Mouse (Mus musculus) hindbrain, embryonic 14.5 days (tissue): ENCODE measurements around the gene Dars. TPM values are rescaled to one million over a fixed set of nuclear protein-coding genes. Genes with fewer than 3 reads are reported as not detected.

Experiments used
- ATAC-seq: fragments of 200-750 bp; cut with Nextera tagmentation; 2 replicates; pipeline ENCODE4 v1.8.0; 2017; ENCODE audit warnings: moderate number of reproducible peaks, mild to moderate bottlenecking, moderate TSS enrichment, moderate library complexity; ENCODE audit not compliant: low FRiP score
- DNase-seq: peaks from one replicate; pipeline ENCODE4 v3.0.0-alpha.2; 2015; ENCODE audit warnings: low spot score
- H3K27ac ChIP-seq: fragments of 300-500 bp; sonication (generic); 2 replicates; pipeline ENCODE4 v1.5.1; 2014; ENCODE audit warnings: mild to moderate bottlenecking, moderate library complexity
- H3K27me3 ChIP-seq: fragments of 300-500 bp; sonication (generic); 2 replicates; pipeline ENCODE4 v1.6.1; 2014; ENCODE audit warnings: mild to moderate bottlenecking, low read length, mixed read lengths; ENCODE audit not compliant: control insufficient read depth, insufficient read depth
- H3K36me3 ChIP-seq: fragments of 300-500 bp; sonication (generic); replicated peaks from 2 replicates; pipeline ENCODE4 v1.6.1; 2014; ENCODE audit not compliant: control insufficient read depth, insufficient read depth
- H3K4me1 ChIP-seq: fragments of 300-500 bp; sonication (generic); replicated peaks from 2 replicates; pipeline ENCODE4 v1.6.1; 2014; ENCODE audit warnings: antibody characterized with exemption, low read length, mixed read lengths; ENCODE audit not compliant: control insufficient read depth, insufficient read depth
- H3K4me2 ChIP-seq: fragments of 300-500 bp; sonication (generic); replicated peaks from 2 replicates; pipeline ENCODE4 v1.6.1; 2014; ENCODE audit warnings: mild to moderate bottlenecking, moderate library complexity
- H3K4me3 ChIP-seq: fragments of 300-500 bp; sonication (generic); replicated peaks from 2 replicates; pipeline ENCODE4 v1.5.1; 2014; ENCODE audit warnings: mild to moderate bottlenecking, low read length
- H3K9ac ChIP-seq: fragments of 300-500 bp; sonication (generic); 2 replicates; pipeline ENCODE4 v1.6.1; 2014
- H3K9me3 ChIP-seq: fragments of 300-500 bp; sonication (generic); 2 replicates; pipeline ENCODE4 v1.6.1; 2016; ENCODE audit warnings: low read length; ENCODE audit not compliant: control insufficient read depth
- WGBS: fragments of 180-500 bp; shearing (Covaris S2); extraction: QIAGEN DNeasy Blood & Tissue Kit; methylation state at CpG from one replicate; pipeline ENCODE4 v1.1.7; 2014; 5-methylcytosine and 5-hydroxymethylcytosine counted together
- polyA plus RNA-seq: library from polyadenylated mRNA; unstranded; fragments of >200 nt; fragmentation: Nextera tagmentation; extraction: Ambion mirVana; gene quantifications from 2 replicates; pipeline ENCODE4 v1.2.1, GENCODE M21; 2014

Gene Dars
- polyA plus RNA-seq, 1 experiment from 2014 or later = 98.7 TPM

DNA sequence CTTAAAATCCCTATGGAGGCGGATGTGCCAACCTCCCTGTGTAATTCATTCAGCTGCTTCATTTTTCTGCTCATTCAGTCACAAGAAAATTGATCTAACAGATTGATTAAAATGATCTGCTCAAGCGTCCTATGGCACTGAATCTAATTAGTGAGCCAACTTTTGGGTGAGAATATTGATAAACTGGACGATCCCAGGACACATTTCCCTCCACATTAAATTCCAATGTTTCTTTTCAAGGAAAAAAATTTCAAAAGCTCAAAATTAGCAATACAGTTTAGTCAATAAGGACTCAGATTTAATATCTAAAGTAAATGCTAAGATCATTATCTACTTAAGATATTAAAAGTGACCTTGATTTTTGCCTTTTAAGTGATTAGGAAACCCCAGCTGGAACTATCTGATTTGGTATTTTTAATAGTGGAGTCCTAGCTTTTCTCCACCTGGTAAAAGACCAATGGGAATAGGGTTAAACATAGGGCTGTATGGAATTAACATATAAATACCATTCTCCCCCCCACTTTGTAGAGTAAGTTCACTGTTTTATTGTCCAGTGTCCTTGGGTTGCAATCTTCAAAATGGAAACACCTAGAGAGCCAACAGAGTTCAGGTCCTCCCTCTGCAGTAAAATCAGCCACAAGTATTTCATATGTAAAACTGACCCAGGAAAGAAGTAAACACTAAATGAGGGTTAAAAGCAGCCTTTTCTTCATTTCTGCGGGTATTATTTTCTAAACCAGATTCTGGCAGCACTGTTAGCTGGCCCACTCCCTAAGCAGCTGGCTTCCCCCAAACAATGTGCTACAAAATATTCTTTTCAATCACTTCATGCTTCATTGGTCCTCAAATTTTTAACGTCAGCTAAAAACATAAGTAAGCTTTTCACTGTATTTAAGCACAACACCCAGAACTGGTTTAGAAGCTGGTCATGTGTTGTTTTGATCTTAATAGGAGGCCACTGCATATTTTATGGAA, 16.9 kb downstream of the Dars start:
- peak overlapping the region; percentile 58; the same call in 1 of the 2 replicates for H3K27ac ChIP-seq
- 23% methylated on average over 5 of the region's 5 CpGs for WGBS

DNA sequence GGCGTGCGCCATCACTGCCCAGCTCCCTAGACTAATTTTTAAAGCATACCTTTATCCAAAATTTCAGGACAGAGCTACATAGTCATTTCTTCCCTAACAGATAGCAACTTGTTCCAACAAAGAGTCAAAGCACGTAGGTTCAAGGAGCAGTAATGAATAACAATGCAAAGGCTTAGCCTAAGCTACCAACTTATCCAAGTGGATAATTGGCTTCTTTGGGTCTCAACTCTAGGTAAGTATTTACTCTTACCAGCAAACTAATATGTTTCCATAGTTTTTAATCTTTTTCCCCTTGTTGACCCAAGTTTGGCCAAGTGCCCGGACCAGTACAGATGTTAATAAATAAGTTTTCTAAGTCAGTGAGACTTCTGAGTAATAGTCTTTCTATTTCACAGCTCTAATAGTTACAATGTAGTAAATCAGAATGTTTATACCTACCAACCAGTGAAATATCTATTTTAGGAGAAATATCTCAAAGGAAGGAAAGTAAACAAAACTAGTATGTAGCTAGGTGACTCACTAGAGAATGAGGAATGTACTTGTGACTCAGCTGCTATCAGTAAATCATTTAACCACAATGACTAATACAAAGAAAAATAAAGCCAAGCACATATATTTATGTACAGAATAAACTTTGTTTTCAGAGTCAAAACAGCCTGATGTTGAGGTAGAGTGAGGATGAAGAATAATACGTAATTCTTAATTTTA, 18.3 kb downstream of the Dars start:
- Histone ChIP-seq H3K27me3 (no peaks in the 10 kb centered on the region), H3K36me3 (peaks cover 13% of the 10 kb centered on the region; the same call in 1 of the 2 replicates), H3K9me3 (no peaks in the 10 kb centered on the region), H3K4me2 (no peak overlapping the region), H3K4me3 (no peak overlapping the region), H3K27ac (0 out of 2 replicates have a peak overlapping the region, but pooled peaks have one; percentile 11), H3K4me1 (peaks cover 13% of the 10 kb centered on the region; the same call in 1 of the 2 replicates), H3K9ac (no peak overlapping the region)
- WGBS = 90% methylated on average over 5 of the region's 5 CpGs
- no peak for DNase-seq
- ATAC-seq = no peak

More for the DNA sequence above, 16.9 kb downstream of the Dars start:
- Histone ChIP-seq H3K4me2 (no peak overlapping the region), H3K27me3 (no peaks in the 10 kb centered on the region), H3K4me3 (no peak overlapping the region), H3K9ac (no peak overlapping the region), H3K9me3 (no peaks in the 10 kb centered on the region), H3K4me1 (peaks cover 13% of the 10 kb centered on the region; the same call in 1 of the 2 replicates), H3K36me3 (peaks cover 21% of the 10 kb centered on the region; the same call in 1 of the 2 replicates)
- DNase-seq (no peak), ATAC-seq (no peak)

DNA sequence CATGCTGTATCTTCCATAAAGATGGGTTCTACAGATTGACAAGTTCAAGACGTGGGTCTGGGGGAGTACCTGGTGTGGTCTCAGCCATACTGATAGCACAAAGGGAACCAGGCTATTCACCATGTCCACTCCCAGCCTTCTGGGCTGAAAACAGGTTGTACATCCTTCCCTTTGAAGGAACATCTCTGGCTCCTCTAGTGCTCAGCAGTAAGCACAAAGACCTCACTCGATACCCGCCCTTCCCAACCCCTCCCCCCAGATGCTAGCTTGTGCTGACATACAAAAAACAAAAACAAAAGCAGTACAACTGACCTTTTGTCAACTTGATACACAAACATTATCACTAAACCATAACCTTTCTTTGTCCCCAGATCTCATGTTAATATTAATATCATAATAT, 22.5 kb downstream of the Dars start:
- no peak for DNase-seq
- H3K27me3 ChIP-seq = no peaks in the 10 kb centered on the region
- WGBS = 82% methylated on average over 3 of the region's 3 CpGs
- no peak overlapping the region for H3K27ac ChIP-seq
- H3K36me3 ChIP-seq = peaks cover 8% of the 10 kb centered on the region
- ATAC-seq = no peak
- H3K4me1 ChIP-seq = peaks cover 5% of the 10 kb centered on the region; the same call in 1 of the 2 replicates
- no peak overlapping the region for H3K4me2 ChIP-seq
- no peaks in the 10 kb centered on the region for H3K9me3 ChIP-seq
- H3K4me3 ChIP-seq = no peak overlapping the region
- H3K9ac ChIP-seq = no peak overlapping the region

DNA sequence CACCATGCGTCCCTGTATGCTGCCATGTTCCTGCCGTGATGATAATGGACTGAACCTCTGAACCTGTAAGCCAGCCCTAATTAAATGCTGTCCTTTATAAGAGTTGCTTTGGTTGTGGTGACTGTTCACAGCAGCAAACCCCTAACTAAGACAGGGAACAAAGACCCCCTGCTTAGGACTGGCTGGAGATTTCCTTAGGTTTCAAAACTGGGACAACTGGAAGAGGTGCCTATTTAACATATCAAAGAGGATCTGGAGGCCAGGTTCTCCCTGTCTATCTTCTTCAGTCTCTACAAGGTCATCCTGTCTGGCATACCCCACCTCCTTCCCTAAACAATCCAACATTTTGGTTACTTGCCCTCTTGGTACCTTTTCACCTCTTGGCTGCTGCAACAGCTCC, 24.8 kb downstream of the Dars start:
- DNase-seq (no peak), ATAC-seq (no peak)
- Histone ChIP-seq H3K4me3 (no peak overlapping the region), H3K4me2 (no peak overlapping the region), H3K9ac (no peak overlapping the region), H3K27me3 (no peaks in the 10 kb centered on the region), H3K4me1 (no peaks in the 10 kb centered on the region), H3K36me3 (peaks cover 19% of the 10 kb centered on the region), H3K27ac (no peak overlapping the region), H3K9me3 (no peaks in the 10 kb centered on the region)
- WGBS = 57% methylated on average over 2 of the region's 2 CpGs

DNA sequence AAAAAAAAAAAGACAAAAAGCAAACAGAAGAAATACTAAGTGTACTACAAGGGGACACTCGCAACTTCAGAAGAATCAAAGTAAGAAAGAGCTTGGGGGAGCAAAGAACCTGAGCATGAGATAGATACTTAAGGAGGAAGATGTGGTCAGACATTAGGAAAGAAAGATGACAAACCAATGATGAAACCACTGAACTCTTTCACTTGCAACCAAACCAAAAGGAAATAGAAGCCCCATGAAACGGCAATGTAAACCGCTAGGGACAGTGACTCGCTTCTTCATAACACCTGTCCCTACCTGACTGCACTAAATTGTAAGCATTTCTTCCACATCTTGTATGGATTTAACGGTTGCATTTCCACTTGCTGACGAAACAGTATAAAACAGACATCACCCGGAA, 30.7 kb downstream of the Dars start:
- H3K4me3 ChIP-seq = no peak overlapping the region
- DNase-seq (no peak), ATAC-seq (no peak)
- WGBS = 96% methylated on average over 7 of the region's 7 CpGs
- no peak overlapping the region for H3K4me2 ChIP-seq
- H3K36me3 ChIP-seq = peaks cover 57% of the 10 kb centered on the region
- no peak overlapping the region for H3K27ac ChIP-seq
- H3K9ac ChIP-seq = no peak overlapping the region
- H3K27me3 ChIP-seq = no peaks in the 10 kb centered on the region
- H3K9me3 ChIP-seq = no peaks in the 10 kb centered on the region
- H3K4me1 ChIP-seq = no peaks in the 10 kb centered on the region

DNA sequence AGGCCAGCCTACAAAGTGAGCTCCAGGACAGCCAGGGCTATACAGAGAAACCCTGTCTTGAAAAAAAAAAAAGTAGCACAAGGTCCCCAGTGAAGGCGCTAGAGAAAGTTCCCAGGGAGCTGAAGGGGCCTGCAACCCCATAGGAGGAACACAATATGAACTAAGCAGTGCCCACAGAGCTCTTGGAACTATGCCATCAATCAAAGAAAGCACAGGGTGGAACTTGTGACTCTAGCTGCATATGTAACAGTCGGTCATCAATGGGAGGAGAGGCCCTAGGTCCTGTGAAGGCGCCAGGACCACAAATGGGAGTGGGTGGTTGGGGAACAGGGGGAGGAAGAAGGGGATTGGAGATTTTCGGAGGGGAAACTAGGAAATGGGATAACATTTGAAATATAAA, 40.3 kb downstream of the Dars start:
- WGBS = 75% methylated on average over 4 of the region's 4 CpGs
- no peak for DNase-seq

DNA sequence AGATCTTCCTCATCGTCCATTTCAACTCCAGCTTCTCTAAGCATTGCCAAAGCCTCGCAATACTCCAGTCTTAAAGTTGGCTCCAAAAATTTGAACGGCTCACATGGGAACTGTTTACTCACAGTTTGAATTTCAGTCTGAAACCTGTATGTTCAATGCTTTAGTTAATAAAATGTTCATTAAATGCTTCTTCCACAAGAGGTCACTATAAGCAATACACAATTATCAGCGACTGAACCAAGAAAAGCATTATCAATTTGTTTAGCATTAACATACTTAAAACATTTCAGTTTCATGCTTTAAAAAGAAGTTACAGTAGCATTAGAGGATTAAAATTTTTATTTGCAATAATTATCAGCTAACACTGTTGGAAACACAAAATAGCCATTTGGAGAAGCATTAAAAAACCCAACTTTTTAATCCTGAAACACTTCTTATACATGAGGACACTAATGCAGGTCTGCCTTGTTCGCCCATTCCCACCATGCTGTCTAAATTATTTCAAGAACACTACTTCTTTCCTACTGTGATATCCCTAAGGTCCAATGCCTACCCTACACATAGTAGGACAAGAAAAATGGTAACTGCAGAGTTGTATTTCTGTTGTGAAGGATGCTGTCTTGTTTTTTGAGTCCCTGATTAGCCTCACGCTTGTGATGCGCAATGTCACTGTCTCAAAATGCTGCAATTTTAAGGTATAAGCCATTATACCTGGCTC, 44.9 kb downstream of the Dars start:
- Histone ChIP-seq H3K9ac (no peak overlapping the region), H3K4me2 (no peak overlapping the region), H3K36me3 (peaks cover 23% of the 10 kb centered on the region), H3K27me3 (no peaks in the 10 kb centered on the region), H3K4me1 (no peaks in the 10 kb centered on the region), H3K9me3 (no peaks in the 10 kb centered on the region), H3K27ac (no peak overlapping the region), H3K4me3 (no peak overlapping the region)
- 78% methylated on average over 7 of the region's 7 CpGs for WGBS
- ATAC-seq (no peak), DNase-seq (peak; percentile 76)

More for the DNA sequence above, 40.3 kb downstream of the Dars start:
- no peak overlapping the region for H3K4me3 ChIP-seq
- H3K4me2 ChIP-seq = no peak overlapping the region
- peaks cover 24% of the 10 kb centered on the region for H3K36me3 ChIP-seq
- no peaks in the 10 kb centered on the region for H3K9me3 ChIP-seq
- no peak overlapping the region for H3K9ac ChIP-seq
- no peak; the same call in 1 of the 2 replicates for ATAC-seq
- no peak overlapping the region for H3K27ac ChIP-seq
- H3K4me1 ChIP-seq = no peaks in the 10 kb centered on the region
- no peaks in the 10 kb centered on the region for H3K27me3 ChIP-seq

DNA sequence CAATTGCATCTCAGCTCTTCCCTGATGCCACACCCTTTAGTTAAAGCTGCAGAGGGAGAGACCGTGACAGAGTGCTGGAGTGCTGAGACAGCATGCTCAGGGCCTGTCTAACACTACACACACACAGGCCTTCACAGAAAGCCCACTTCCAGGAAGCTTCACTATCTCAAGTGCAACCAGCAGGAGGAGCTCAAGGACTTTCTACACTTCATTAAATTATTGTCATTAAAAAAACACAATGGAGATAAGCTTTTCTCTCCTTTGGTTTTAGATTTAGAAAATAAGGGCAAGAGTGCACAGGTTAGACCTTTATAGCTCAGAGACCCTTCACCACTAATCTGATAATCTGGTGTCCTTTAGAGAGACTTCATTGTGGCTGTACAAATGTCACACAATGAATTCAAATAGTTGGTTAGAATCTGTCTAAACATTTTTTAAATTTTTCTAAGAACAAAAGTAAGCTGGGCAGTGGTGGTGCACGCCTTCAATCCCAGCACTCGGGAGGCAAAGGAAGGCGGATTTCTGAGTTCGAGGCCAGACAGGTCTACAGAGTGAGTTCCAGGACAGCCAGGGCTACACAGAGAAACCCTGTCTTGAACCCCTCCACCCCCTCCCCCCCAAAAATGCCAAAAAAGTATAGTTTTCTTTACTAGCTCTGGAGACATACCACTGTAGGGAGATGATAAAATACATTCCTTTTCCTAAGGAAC, 48.3 kb downstream of the Dars start:
- 55% methylated on average over 5 of the region's 5 CpGs for WGBS
- H3K9me3 ChIP-seq = no peaks in the 10 kb centered on the region
- DNase-seq (peak; percentile 85), ATAC-seq (peak; percentile 71; the same call in 1 of the 2 replicates)
- H3K27me3 ChIP-seq = no peaks in the 10 kb centered on the region
- H3K27ac ChIP-seq = no peak overlapping the region
- H3K4me3 ChIP-seq = no peak overlapping the region
- no peak overlapping the region for H3K4me2 ChIP-seq
- no peaks in the 10 kb centered on the region for H3K4me1 ChIP-seq
- H3K36me3 ChIP-seq = peaks cover 40% of the 10 kb centered on the region
- no peak overlapping the region for H3K9ac ChIP-seq
